Mouse (Mus musculus) inflammation-experienced regulatory T-cells, adult 6 months (primary cell): ENCODE results near the gene Gm19402. TPM values are rescaled to one million over a fixed set of nuclear protein-coding genes. Genes with fewer than 3 reads are reported as not detected.
"Not testable (repeated sequence)": the region's sequence is repeated elsewhere in the genome, so short reads cannot be mapped to it uniquely, and the experiment has no call there.

Source experiments
- ATAC-seq: one replicate; pipeline ENCODE4 v1.8.0; 2017
- polyA plus RNA-seq, 3 experiments: library from polyadenylated mRNA; unstranded; fragments of 100-300 nt; shearing (Covaris generic); gene quantifications; one replicate each; pipeline ENCODE4 v1.2.1; 2017

Gene Gm19402
- not detected for polyA plus RNA-seq

- ATAC-seq, result not testable (repeated sequence)
Measured at GRCm38 (mm10) chr10:77690356-77690807, at the start of gene Gm19402. Gene Gm19402 (minus strand): TSS chr10:77690757.

- no peak for ATAC-seq
Measured at GRCm38 (mm10) chr10:77738929-77739328, 48.4 kb upstream of the Gm19402 start.

- no peak for ATAC-seq
Measured at GRCm38 (mm10) chr10:77735928-77736327, 45.4 kb upstream of the Gm19402 start.

- no peak for ATAC-seq
Measured at GRCm38 (mm10) chr10:77729241-77729640, 38.7 kb upstream of the Gm19402 start.

- ATAC-seq, result no peak
Measured at GRCm38 (mm10) chr10:77728280-77728679, 37.7 kb upstream of the Gm19402 start.

GRCm38 (mm10) chr10:77726186-77726585 is 35.6 kb upstream of the Gm19402 start, which contains the start of gene Gm10100:
Gene Gm10100 (plus strand): TSS chr10:77726486.
- ATAC-seq, result no peak

GRCm38 (mm10) chr10:77724855-77725254 is 34.3 kb upstream of the Gm19402 start:
- no peak for ATAC-seq

- not testable (repeated sequence) for ATAC-seq
Measured at GRCm38 (mm10) chr10:77720299-77720698, 29.7 kb upstream of the Gm19402 start, which contains the start of gene Krtap12-1. Gene Krtap12-1 (plus strand): TSS chr10:77720599.

GRCm38 (mm10) chr10:77715507-77715906 is 24.9 kb upstream of the Gm19402 start, which contains the start of gene Gm10142:
Gene Gm10142 (plus strand): TSS chr10:77715807.
- ATAC-seq, result no peak

GRCm38 (mm10) chr10:77713734-77714133 is 23.2 kb upstream of the Gm19402 start:
- no peak for ATAC-seq

- ATAC-seq, result not testable (repeated sequence)
Measured at GRCm38 (mm10) chr10:77711157-77711556, 20.6 kb upstream of the Gm19402 start, which contains the start of gene Gm10024. Gene Gm10024 (plus strand): TSS chr10:77711457.

GRCm38 (mm10) chr10:77709831-77710230 is 19.3 kb upstream of the Gm19402 start:
- no peak for ATAC-seq

GRCm38 (mm10) chr10:77706326-77706725 is 15.8 kb upstream of the Gm19402 start, which contains the start of gene Gm10272:
Gene Gm10272 (plus strand): TSS chr10:77706626.
- no peak for ATAC-seq

- no peak for ATAC-seq
Measured at GRCm38 (mm10) chr10:77697133-77697532, 6.6 kb upstream of the Gm19402 start, which contains the start of gene Gm9508. Gene Gm9508 (minus strand): TSS chr10:77697233.

- no peak for ATAC-seq
Measured at GRCm38 (mm10) chr10:77687021-77687420, 3.5 kb downstream of the Gm19402 start.

- ATAC-seq, result no peak
Measured at GRCm38 (mm10) chr10:77685895-77686664, 4.5 kb downstream of the Gm19402 start, which contains the start of gene Tspear. Gene Tspear (plus strand): TSS chr10:77686569.

GRCm38 (mm10) chr10:77684181-77684580 is 6.4 kb downstream of the Gm19402 start:
- no peak for ATAC-seq

GRCm38 (mm10) chr10:77682994-77683393 is 7.6 kb downstream of the Gm19402 start:
- no peak for ATAC-seq

GRCm38 (mm10) chr10:77677562-77677961 is 13.0 kb downstream of the Gm19402 start:
- ATAC-seq, result no peak

GRCm38 (mm10) chr10:77673765-77674164 is 16.8 kb downstream of the Gm19402 start:
- no peak for ATAC-seq

- no peak for ATAC-seq
Measured at GRCm38 (mm10) chr10:77671519-77671918, 19.0 kb downstream of the Gm19402 start.

- ATAC-seq, result no peak
Measured at GRCm38 (mm10) chr10:77670710-77671109, 19.8 kb downstream of the Gm19402 start.

GRCm38 (mm10) chr10:77667402-77667801 is 23.2 kb downstream of the Gm19402 start:
- ATAC-seq, result no peak

- ATAC-seq, result no peak
Measured at GRCm38 (mm10) chr10:77666342-77666741, 24.2 kb downstream of the Gm19402 start.
